Mouse (Mus musculus): ENCODE data around the gene Ptprm. TPM values are rescaled to one million over a fixed set of nuclear protein-coding genes. Genes with fewer than 3 reads are reported as not detected.

Ptprm gene
- polyA plus RNA-seq, 2 experiments: 0.66 to 0.79 TPM

DNA sequence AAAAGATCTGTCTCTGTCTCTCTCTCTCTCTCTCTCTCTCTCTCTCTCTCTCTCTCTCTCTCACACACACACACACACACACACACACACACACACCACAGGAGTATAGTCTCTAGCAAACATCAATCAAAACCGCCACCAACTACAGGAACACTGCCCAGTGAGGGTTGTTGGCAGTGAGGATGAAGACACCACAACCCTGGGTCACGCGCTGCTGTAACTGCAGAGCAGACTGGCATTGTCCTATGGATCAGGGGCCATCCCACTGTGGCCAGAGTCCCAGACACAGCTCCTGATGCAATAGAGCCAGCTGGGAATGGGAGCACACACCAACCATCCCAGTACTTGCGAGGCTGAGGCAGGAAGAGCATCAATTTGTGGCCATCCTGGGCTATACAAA, 220.0 kb downstream of the Ptprm start:
- Histone ChIP-seq H3K27me3 (ENCODE audit: control insufficient read depth, insufficient read depth, low read length) (no peaks in the 10 kb centered on the region), H3K27ac (no peak overlapping the region), H3K9ac (replicated peaks) (no peak overlapping the region), H3K4me1 (replicated peaks; ENCODE audit: control insufficient read depth in 2 of 2, insufficient read depth in 2 of 2, low read length in 1 of 2) (0 out of 4 replicates have a peak, but pooled peaks cover 0 to 1% of the 10 kb centered on the region in 2 experiments), H3K9me3 (ENCODE audit: control insufficient read depth, low read length) (no peaks in the 10 kb centered on the region), H3K36me3 (replicated peaks; ENCODE audit: control insufficient read depth, insufficient read depth, low read depth) (no peaks in the 10 kb centered on the region), H3K4me3 (ENCODE audit: insufficient read depth in 1 of 2, low read depth in 2 of 2, low read length in 2 of 2) (no peak overlapping the region), H3K4me2 (ENCODE audit: low read depth) (no peak overlapping the region)
- TF ChIP-seq EP300 (IDR thresholded peaks at IDR 0.05; ENCODE audit: low read depth): no peak
- TF ChIP-seq CTCF (IDR thresholded peaks at IDR 0.05; ENCODE audit: low read depth): no peak
- WGBS (ENCODE audit: insufficient replicate concordance): 48% methylated on average over 4 of the region's 4 CpGs
- DNase-seq (ENCODE audit: low read depth in 3 of 3, low spot score in 3 of 3) (no peak), ATAC-seq (ENCODE audit: insufficient read depth) (no peak)

DNA sequence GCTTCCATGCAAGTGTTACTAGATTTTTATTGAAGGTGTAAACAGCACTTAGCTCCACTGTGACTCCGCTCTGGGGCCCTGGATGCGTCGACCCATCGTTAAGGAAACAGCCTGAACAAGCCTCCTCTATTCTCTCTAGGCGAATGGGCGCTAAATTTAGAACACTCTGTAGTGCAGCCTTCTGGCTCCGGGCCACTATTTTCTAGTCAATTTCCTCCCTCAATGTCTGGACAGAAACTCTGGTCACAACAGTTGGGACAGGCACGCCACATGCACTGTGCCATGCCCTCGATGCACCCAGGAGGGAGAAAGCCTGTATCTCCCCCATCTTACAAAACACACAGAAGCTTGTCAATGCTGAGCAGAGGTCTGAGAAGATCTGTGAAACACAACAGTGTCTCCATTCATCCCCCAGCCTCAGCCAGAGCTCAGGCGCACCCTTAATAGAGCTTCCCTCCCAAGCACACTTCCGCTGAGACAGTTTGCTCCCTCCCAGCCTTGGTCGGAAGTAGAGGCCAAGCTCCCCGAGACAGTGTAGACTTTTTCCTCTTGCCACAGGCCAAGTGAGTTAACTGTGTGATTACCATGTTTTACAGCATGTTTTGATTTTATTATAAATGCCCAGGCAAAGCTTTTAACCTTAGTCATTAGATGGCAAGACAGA, 220.7 kb downstream of the Ptprm start:
- Histone ChIP-seq H3K27me3 (ENCODE audit: control insufficient read depth, insufficient read depth, low read length) (no peaks in the 10 kb centered on the region), H3K9ac (replicated peaks) (no peak overlapping the region), H3K4me3 (ENCODE audit: insufficient read depth in 1 of 2, low read depth in 2 of 2, low read length in 2 of 2) (no peak overlapping the region), H3K4me1 (replicated peaks; ENCODE audit: control insufficient read depth in 2 of 2, insufficient read depth in 2 of 2, low read length in 1 of 2) (0 out of 4 replicates have a peak, but pooled peaks cover 0 to 1% of the 10 kb centered on the region in 2 experiments), H3K27ac (no peak overlapping the region), H3K36me3 (replicated peaks; ENCODE audit: control insufficient read depth, insufficient read depth, low read depth) (no peaks in the 10 kb centered on the region), H3K4me2 (ENCODE audit: low read depth) (no peak overlapping the region), H3K9me3 (ENCODE audit: control insufficient read depth, low read length) (no peaks in the 10 kb centered on the region)
- ATAC-seq (ENCODE audit: insufficient read depth) (no peak), DNase-seq (ENCODE audit: low read depth in 3 of 3, low spot score in 3 of 3) (no peak)
- WGBS (ENCODE audit: insufficient replicate concordance): 33% methylated on average over 13 of the region's 13 CpGs
- TF ChIP-seq EP300 (IDR thresholded peaks at IDR 0.05; ENCODE audit: low read depth) (no peak), CTCF (IDR thresholded peaks at IDR 0.05; ENCODE audit: low read depth) (no peak)

DNA sequence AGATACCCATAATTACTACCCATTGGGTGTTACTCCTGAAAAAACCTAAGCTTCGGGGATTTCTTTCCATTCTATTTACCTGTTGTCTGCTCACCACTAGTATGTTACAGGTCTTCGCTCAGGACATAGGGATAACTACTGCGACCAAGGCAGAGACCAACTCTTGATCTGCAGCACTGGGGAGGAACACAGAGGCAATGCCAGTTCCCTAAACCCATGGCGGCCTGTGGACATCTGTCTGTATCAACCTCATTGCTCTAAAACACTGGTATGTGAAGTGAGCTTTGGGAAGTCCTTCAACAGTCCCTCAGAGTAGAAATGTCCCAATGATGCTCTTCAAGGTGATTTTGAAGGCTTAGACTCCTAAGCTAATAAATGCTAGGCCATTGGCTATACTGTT, 221.2 kb downstream of the Ptprm start:
- H3K4me3 ChIP-seq (ENCODE audit: insufficient read depth in 1 of 2, low read depth in 2 of 2, low read length in 2 of 2): no peak overlapping the region
- no peak overlapping the region for H3K9ac ChIP-seq (replicated peaks)
- 75% methylated on average over 4 of the region's 4 CpGs for WGBS (ENCODE audit: insufficient replicate concordance)
- TF ChIP-seq CTCF (IDR thresholded peaks at IDR 0.05; ENCODE audit: low read depth) (no peak), EP300 (IDR thresholded peaks at IDR 0.05; ENCODE audit: low read depth) (no peak)
- no peak for DNase-seq (ENCODE audit: low read depth in 3 of 3, low spot score in 3 of 3)
- no peaks in the 10 kb centered on the region for H3K27me3 ChIP-seq (ENCODE audit: control insufficient read depth, insufficient read depth, low read length)
- H3K4me1 ChIP-seq (replicated peaks; ENCODE audit: control insufficient read depth in 2 of 2, insufficient read depth in 2 of 2, low read length in 1 of 2): 0 out of 4 replicates have a peak, but pooled peaks cover 0 to 1% of the 10 kb centered on the region in 2 experiments
- no peak overlapping the region for H3K4me2 ChIP-seq (ENCODE audit: low read depth)
- no peaks in the 10 kb centered on the region for H3K36me3 ChIP-seq (replicated peaks; ENCODE audit: control insufficient read depth, insufficient read depth, low read depth)
- ATAC-seq (ENCODE audit: insufficient read depth): no peak
- no peak overlapping the region for H3K27ac ChIP-seq
- no peaks in the 10 kb centered on the region for H3K9me3 ChIP-seq (ENCODE audit: control insufficient read depth, low read length)

DNA sequence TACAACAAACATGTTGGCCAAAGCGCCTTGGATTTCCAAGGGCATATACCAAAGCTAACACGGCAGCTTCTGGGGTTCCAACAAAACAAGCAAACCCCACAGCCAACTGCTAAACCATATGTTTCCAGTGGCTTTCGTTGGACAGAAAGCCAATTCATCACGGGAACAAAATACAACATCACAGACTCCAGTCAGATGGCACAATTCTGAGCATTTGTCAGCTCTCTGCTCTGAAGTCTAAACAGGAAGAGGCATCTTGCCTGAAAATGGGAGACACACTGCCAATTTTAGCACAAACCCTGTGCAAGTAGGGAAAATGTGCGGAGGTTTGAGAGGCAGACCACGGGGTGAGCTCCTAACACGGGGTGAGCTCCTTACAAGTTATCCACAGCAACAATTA, 226.7 kb downstream of the Ptprm start:
- no peak for ATAC-seq (ENCODE audit: insufficient read depth)
- 60% methylated on average over 7 of the region's 7 CpGs for WGBS (ENCODE audit: insufficient replicate concordance)
- Histone ChIP-seq H3K4me2 (ENCODE audit: low read depth) (no peak overlapping the region), H3K27ac (no peak overlapping the region), H3K4me3 (ENCODE audit: insufficient read depth in 1 of 2, low read depth in 2 of 2, low read length in 2 of 2) (no peak overlapping the region), H3K27me3 (ENCODE audit: control insufficient read depth, insufficient read depth, low read length) (no peaks in the 10 kb centered on the region), H3K4me1 (replicated peaks; ENCODE audit: control insufficient read depth in 2 of 2, insufficient read depth in 2 of 2, low read length in 1 of 2) (no peaks in the 10 kb centered on the region), H3K9me3 (ENCODE audit: control insufficient read depth, low read length) (no peaks in the 10 kb centered on the region), H3K36me3 (replicated peaks; ENCODE audit: control insufficient read depth, insufficient read depth, low read depth) (no peaks in the 10 kb centered on the region), H3K9ac (replicated peaks) (no peak overlapping the region)
- TF ChIP-seq CTCF (IDR thresholded peaks at IDR 0.05; ENCODE audit: low read depth) (no peak), EP300 (IDR thresholded peaks at IDR 0.05; ENCODE audit: low read depth) (no peak)
- no peak for DNase-seq (ENCODE audit: low read depth in 3 of 3, low spot score in 3 of 3)

DNA sequence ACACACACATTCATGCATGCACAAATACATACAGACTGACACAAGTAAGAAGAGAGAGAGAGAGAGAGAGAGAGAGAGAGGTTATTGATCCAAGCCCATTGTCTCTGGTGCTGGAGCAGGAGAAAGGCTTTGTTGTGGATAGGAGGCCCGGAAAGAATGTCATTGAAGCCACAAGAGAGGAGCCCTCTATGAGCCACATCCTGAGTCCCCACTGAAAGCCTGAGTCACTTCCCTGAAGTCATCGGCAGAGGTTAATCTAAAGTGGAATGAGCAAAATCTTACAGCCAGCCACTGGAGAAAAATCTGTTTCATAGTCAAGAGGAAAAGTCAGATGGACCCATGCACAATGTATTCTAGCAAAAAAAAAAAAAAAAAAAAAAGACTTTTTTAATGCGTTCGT, 228.7 kb downstream of the Ptprm start:
- Histone ChIP-seq H3K4me2 (ENCODE audit: low read depth) (no peak overlapping the region), H3K4me3 (ENCODE audit: insufficient read depth in 1 of 2, low read depth in 2 of 2, low read length in 2 of 2) (no peak overlapping the region), H3K27me3 (ENCODE audit: control insufficient read depth, insufficient read depth, low read length) (no peaks in the 10 kb centered on the region), H3K36me3 (replicated peaks; ENCODE audit: control insufficient read depth, insufficient read depth, low read depth) (no peaks in the 10 kb centered on the region), H3K27ac (no peak overlapping the region), H3K9ac (replicated peaks) (no peak overlapping the region), H3K9me3 (ENCODE audit: control insufficient read depth, low read length) (no peaks in the 10 kb centered on the region), H3K4me1 (replicated peaks; ENCODE audit: control insufficient read depth in 2 of 2, insufficient read depth in 2 of 2, low read length in 1 of 2) (no peaks in the 10 kb centered on the region)
- DNase-seq (ENCODE audit: low read depth in 3 of 3, low spot score in 3 of 3) (no peak), ATAC-seq (ENCODE audit: insufficient read depth) (no peak)
- TF ChIP-seq EP300 (IDR thresholded peaks at IDR 0.05; ENCODE audit: low read depth) (no peak), CTCF (IDR thresholded peaks at IDR 0.05; ENCODE audit: low read depth) (no peak)
- 42% methylated on average over 4 of the region's 4 CpGs for WGBS (ENCODE audit: insufficient replicate concordance)

Data from liver, embryonic 14.5 days (tissue).